Mouse (Mus musculus) common myeloid progenitor, adult 5-6 weeks (primary cell): Measurements from ENCODE around the gene Cep63. TPM values are rescaled to one million over a fixed set of nuclear protein-coding genes. Genes with fewer than 3 reads are reported as not detected.
A peak's percentile ranks its signal among the peaks of the same experiment; 100 is the strongest.

Experiments
- ATAC-seq: replicated peaks from 2 replicates; pipeline ENCODE4 v1.8.0; 2016; ENCODE audit warnings: low read depth, mild to moderate bottlenecking, moderate TSS enrichment, inconsistent platforms; ENCODE audit not compliant: poor library complexity, severe bottlenecking
- total RNA-seq: library from RNA; stranded (forward); fragments of 200-1000, 187-1606 nt; gene quantifications from 2 replicates; pipeline ENCODE4 v1.2.3, GENCODE M21; 2017

Gene Cep63
- total RNA-seq: 34.8 and 43.3 TPM in 2 replicates

DNA sequence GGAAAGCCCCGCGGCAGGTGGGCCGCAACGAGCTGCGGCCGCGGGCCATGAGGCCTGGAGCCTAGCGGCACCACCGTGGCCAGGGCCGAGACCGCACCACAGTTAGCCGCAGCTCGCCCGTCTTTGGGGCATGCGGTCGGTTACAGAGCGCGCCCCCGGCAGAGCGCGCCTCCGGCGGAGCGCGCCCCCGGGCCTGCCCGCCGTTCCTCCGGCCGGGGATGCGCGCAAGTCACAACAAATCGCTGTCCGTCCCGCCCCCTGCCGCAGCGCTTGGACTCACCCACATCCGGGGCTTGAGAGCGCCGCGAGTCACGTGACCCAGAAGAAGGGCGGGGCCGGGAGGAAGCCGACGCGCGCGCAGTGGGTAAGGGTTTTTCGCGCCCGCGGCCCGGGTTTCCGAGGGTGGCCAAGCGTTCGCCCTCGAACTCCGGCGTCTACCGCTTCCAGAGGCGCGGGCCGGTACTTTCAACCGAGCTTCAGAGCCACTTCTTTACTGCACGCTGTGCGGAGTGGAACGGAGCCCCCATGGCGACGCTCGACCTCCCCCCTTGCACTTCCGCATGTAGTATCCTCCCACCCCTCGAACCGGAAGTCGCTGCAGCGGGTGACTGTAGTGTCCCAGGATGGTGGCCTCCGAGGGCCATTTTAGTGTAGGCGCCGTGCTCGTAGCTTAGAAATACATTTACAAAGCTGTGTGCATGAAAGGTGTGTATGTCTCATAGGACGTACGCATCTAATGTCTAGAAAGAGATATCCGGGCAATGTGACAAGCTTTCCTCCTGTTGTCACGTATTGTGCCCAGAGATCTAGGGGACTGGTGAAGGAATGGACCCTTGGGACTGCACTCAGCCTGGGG lies at the start of gene Cep63, which contains the start of gene Anapc13:
Gene Cep63 (minus strand): TSS at position 552 of the 856 bp plus-strand sequence.
Gene Anapc13 (plus strand): TSS at position 314 of the 856 bp plus-strand sequence.
- peak; percentile 84 for ATAC-seq

DNA sequence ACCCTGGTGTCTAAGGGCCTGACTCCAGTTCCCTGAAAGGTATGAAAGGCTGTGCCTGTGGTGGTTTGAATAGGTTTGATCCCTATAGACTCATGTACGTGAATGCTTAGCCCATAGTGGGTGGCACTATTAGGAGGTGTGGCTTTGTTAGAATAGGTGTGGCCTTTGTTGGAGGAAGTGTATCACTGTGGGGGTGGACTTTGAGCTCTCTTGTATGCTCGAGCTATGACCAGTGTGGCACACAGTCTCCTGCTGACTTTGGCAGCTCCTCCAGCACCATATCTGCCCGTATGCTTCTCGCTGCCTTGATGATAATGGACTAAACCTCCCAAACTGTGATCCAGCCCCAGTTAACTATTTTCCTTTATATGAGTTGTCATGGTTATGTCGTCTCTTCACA lies 49.6 kb upstream of the Cep63 start:
- no peak for ATAC-seq

DNA sequence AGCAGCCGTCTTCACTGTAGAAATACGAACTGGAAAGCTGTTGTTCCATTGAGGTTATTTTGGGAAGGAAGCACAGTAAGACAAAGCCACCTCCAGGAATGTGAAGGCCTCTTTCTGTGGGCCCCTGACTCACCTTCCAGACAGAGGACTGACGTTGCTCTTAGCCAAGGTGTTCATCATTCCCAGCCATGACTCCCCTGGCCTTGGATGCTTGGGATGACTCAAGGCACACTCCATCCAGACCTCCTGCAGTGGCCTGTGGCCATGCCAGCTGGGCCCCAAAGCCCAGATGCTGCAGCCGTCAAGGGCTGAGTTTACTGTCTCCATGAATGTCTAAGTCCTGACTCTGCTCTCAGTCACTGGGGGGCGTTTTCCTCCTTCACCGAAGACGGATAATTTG lies 47.0 kb upstream of the Cep63 start:
- no peak for ATAC-seq

DNA sequence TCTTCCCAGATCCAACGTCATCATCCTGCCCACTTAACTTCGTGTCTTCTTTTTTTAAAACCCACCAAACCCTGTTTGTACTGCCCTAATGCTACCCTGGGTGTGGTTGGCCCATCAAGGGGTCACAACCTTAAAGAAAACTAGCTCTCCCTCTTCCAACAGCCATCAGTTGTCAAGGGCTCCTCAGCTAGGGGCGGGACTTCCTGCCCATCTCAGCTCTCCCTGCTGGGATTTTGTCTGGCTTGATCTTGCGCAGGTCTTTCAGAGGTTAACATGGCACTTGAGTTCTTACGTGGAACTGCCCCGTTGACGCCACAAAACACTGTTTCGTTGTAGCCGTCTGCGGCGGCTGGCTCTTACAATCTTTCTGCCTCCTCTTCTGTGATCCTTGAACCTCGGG lies 42.6 kb upstream of the Cep63 start:
- no peak for ATAC-seq

DNA sequence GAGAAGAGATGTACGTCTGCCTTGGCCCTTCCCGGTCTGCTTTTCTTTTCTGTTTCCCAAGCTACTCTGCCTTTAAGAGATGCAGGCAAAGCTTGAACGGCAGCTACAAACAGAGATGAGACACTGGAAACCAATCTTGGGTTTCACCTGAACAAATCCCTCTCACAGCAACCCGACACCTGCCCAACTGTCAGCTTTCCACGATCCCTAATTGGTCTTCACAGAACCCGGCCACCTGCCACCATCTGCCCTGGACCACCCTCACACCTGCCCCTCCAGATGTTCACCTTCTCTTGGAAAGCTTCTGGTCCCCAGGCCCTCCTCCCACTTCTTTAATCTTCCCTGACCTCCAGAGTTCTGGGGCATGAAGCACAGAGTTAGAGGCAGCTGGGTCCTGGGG lies 41.8 kb upstream of the Cep63 start:
- ATAC-seq: no peak

DNA sequence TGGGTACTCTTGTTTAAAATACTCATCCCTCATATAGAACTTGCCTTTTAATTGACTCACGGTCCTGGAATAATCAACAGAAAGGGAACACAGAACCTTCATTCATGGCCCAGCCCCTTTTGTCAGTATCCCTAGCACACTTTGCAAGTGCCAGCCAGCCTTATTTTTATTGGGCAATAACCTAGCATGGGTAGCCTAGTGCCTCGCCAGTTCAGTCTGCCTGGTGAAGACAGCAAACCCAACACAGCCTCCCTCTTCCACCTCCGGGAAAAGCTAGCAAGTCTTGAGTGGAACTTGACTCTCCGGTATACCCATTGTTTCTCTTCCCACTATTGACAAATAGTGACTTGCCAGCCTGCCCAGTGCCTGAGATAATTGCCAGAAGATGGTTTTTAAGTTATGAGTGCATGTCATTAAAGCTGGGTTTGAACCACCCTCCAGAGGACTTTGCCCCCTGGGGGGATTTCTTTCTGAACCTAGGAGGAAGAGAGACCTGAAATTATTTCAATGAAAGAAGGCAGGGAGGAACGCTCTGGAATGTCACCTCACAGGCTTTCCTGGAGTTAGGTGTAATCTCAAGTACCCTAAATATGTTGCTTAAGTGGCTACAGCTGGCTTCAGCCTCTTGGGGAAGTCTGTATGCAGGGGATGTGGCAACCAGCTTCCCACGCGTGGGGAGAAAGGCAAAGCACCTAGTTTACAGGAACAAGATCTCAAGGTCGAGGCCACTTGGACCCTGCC lies 30.2 kb upstream of the Cep63 start:
- no peak for ATAC-seq

DNA sequence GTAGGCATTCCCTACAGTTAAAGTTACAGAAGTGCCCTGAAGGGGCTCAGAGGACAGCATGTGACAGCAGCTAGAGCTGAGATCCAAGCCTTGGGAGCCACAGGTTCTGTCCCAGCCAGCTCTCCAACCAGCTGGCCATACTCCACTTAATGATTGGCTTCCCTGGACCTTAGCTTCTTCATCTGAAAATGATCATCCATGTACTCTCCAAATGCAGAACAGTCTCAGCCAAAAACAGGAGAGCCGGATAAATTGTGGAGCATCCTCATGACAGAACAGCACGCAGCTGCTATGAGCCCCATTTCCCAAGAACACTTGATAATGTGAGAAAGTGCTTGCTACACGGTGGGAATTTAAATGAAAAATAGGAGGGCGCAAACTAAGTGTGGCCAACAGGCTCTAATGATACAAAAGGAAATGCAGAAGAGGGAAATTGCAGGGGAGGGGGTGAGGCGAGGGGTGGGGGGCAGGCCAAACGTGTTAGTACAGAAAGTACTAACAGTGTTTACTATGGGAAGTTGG lies 24.9 kb upstream of the Cep63 start:
- ATAC-seq: no peak

DNA sequence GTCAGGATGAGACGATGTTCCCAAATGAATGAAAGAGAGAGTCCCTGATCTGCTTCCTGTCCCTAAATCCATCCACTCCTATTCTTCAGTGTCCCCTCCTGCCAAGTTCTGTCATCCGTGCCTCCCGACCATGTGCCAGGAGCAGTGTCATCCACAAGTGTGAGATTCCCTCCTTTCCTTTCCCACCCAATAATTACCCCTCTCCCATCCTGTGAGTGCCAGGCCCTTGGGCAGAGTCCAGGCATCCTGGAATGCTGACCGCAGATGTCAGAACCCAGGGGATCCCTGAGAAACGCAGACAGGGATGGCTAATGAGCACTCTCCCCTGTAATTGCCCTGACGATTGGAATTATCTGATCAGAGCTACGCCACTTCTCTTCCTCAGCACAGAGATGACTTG lies 24.3 kb upstream of the Cep63 start:
- ATAC-seq: no peak

DNA sequence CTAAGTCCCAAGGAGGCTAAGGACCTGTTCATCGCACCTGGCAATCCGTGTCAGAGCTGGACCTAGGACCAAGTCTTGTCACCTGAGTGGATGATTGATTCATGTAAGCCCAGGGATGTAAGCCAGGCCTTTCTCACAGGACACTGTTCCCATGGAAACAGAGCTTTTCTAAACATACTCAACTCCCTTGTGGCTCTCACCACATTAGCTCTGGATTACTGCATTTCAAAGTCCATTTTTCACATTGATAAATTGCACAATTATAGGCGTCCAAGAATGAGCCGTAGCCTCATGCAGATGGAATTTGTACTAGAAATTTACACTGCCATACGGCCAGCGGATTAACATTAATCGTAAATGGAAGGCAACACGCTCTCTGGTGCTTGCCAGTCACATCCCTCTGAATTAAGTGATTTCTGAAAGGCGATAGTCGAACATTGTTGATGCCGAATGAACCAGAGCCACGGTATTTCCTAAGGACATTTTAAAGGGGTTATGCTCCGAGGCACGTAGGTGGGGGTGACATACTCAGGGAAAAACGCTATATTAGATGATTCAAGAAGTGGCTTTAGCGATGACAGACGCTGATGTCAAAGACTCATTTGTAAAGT lies 23.7 kb upstream of the Cep63 start:
- no peak for ATAC-seq

DNA sequence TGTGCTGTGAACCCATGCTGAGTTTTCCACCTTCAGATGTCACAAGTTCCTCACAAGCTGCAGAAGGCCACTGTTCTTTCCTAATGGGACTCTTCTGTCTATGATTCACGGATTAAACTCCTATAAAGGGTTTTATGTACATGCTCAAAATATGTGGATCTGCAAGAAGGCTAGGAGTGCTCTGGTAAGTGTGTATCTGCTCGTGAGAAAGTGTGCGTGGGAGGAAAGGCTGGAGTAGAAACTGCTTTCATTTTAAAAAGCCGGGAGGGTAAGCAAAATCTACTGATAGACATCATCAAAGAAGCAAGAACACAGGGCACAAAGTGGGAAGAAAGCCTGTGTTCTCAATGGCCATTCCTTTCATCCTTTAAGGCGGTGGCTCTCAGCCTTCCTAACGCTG lies 20.7 kb upstream of the Cep63 start:
- ATAC-seq: no peak

DNA sequence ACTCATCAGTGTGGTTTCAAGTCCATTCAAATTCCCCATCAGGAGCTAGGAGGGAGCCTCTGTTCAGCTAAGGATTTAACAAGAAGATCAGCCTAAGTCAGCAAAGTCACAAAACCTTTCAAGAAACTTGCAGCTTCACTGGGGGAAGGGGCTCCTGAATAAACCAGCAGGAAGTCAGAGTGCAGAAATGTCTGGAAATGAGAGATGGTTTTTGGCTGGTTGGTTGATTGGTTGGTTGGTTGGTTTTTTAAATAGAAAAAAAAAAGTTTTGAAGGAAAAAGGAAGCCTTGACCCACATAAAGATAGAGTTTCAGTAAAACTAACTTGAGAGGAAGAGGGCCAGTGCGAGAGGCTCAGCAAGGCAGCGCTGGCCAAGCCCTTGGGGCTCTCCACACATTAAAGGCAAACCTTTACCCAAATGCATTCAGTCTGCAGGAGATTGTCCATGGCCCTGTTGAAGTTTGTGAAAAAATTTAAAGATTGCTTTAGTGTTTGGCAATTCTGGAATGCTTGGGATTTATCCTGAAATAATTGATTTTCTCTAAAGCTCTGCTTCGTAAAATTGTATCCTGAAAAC lies 18.9 kb upstream of the Cep63 start:
- no peak for ATAC-seq

DNA sequence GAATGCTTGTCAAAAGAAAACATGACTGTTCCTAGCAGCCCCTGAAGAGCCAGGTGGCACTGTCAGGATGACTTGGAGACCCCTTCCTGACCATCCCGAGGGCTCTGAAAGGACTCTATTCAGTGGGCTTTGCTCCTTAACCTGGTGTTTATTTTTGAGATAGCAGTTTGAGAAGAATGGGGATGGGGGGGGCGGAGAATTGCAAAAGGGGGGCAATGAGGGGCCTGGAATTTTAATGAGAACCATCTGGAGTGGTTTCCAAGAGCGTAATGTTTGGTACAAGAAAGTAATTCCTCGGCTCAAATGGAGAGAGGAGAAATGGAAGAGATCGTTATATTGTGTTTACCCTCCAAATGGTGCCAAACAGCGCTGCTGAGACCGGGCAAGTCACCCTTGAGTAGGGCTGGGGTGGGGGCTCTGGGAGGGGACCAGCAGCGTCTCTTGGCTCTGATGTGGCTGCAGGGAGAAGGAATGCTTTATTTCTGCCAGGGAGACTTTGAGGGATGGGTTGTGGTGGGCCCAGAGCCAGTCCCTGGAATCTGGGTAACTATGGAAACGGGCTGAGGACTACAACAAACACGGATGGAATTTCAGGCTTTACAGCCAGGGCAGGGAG lies 17.3 kb upstream of the Cep63 start:
- ATAC-seq: no peak

DNA sequence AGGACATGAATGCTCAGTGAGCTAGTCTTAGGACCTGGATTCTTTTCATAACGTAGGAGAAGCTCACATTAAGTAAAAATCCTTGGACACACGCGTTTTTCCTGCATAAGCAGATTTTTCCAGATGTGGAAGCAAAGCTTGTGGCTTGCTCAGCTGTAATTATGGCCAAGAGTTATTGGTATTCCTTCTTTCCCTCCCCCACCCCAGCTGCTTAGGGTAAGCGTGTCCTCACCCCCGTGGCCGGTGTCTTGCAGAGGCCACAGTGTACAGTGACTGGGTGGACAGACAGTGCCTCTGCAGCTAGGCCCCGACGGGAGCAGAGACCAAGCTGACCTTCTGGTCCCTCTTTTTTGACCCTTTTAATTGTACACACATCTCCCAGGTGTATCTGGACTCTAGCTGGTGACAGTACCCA lies 16.7 kb upstream of the Cep63 start:
- ATAC-seq: no peak

DNA sequence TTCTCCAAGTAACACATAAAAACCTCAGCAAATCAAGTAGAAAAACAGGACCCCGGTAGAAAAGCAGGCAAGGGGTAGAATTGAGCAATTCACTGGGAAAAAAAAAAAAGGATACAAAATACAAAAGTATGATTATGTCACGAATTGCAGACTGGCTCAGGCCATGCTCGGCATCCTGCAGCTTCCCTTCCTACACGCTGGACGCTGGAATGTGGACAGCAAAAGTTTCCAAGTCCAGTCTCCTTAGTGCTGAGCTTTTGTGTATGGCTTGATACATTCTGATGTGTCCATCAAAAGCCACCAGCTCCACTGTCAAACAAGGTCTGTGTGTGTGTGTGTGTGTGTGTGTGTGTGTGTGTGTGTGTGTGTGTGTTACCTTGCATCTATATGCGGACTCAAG lies 15.2 kb upstream of the Cep63 start:
- ATAC-seq: no peak

DNA sequence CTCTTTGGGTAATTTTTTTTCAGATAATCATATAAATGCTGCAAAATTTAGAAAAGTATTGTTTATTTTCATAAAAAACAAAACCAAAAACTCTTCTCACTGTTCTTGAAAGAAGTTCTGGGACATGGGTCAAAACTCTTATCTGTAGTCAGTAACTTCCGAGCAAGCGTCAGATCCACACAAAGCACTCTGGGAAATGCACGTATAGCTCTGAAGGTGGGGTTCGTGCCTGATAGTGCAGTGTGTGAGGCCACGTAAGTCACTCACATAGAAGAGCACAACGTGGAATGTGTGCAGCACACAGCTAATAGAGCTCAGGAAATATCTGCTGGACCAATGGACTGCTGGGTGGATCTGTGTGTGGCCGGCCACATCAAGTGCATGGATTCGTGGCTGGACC lies 13.2 kb upstream of the Cep63 start:
- ATAC-seq: no peak

DNA sequence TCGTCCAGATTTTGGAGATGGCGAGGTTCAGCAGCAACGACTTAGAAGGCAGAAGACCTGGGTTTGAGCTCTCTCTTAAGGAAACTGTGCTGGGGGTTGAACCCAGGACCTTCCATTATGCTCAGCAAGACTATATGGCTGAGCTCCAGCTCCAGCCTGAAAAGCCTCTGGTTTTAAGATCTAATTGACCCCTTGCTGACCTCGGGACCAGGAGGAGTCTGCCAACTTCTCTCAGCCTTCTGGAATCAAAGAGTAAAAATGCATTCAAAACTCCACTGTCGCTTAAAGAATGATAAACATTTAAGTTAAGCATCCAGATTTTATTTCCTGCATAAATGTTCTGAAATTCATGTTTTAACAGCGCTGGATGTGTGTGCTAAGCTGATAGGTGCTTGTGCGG lies 12.6 kb upstream of the Cep63 start:
- ATAC-seq: no peak

DNA sequence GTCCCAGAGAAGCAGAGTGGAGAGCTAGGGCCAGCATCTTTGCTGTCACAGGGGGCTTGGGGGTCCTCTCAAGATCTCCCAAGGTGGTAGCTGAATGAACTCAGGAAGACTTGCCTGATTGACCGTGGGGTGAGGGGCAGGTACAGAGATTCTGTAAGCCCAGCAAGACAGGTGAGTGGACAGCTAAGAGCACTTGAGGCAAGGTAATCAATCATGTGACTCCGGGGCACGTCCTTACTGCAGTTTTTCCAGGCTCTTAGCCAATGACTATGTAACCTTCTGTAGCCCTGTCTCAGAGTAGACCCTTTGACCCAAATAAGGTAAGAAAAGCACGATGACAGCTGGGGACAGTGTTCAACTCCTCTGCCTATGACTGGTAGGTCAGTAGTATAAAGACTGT lies 10.8 kb upstream of the Cep63 start:
- ATAC-seq: no peak

DNA sequence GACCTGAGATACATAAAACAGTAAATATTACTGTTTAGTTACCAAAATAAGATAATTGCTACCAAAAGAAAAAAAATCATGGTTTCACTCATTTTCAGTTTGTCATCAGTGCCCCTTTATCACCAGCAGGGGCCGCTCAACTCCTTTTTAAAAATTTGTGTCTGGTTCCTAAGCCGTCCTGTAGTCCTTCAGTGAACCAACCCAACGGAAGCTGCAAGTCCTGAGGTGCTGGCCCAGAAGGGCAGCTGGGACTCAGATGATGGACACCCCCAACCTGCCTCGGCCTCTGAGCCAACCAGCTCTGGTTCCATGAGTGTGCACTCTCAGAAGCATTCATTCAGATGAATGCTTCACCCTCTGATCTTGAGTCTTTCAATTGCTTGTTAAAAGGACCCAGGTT lies 10.2 kb upstream of the Cep63 start:
- ATAC-seq: peak; percentile 78

DNA sequence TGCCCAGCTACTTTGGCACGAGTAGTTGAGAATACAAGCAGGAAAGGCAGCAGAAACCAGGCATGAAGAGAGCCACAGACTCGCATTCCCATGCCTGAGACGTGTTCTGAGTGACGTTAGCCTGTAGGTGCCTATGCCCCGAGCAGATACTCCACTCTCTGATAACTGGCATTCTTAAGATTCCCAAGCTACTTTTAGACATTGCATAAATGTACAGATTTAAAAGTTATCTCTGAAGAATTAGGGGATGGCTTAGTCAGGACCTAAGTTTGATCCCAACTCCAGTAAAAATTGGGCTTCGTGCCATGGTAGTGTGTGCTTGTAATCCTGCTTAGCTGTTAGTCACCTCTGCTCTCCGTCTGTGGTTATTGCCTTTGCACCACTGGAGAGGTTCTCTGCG lies 8.1 kb upstream of the Cep63 start:
- no peak for ATAC-seq

DNA sequence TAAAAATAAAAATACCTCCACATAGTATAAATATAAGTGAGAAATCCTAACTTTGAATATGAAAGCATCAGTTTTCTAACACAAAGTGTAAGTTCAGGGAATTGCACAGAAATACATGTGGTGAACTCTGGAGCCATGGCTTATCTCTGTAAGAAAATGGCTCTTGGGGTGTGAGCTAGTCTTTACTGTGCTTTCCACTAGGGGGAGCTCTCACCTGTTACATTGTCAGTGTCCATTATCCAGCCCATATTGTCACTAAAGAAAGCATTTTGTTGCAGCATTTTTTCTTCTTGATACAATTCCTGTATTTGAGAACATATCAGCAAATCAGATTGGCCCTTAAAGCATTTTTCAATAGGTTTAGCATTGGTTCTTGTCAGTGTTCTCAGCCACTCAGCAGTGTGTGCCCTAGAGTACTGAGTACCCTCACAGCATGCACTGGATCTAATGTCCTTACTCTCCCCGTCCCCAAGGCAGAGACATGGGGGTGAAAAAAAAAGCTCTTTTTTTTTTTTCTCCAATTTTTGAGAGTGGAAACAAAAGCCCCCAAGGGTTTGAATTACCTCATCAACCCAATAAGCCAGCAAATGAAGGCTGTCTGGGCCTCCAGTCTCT lies 6.7 kb upstream of the Cep63 start:
- ATAC-seq: peak; percentile 93
